Mouse (Mus musculus) limb, embryonic 14.5 days (tissue): ENCODE data around the gene Atp11c. TPM values are rescaled to one million over a fixed set of nuclear protein-coding genes. Genes with fewer than 3 reads are reported as not detected.

Experiments used
- ATAC-seq: fragments of 200-750 bp; cut with Nextera tagmentation; 2 replicates; pipeline ENCODE4 v1.8.0; 2017; ENCODE audit warnings: low read depth, moderate number of reproducible peaks, moderate TSS enrichment; ENCODE audit not compliant: low FRiP score
- DNase-seq: peaks from one replicate; pipeline ENCODE4 v3.0.0-alpha.2; 2015; ENCODE audit warnings: low spot score
- H3K27ac ChIP-seq: fragments of 300-500 bp; sonication (generic); replicated peaks from 2 replicates; pipeline ENCODE4 v1.5.1; 2014; ENCODE audit warnings: low read depth, mild to moderate bottlenecking, low read length, moderate library complexity, mixed read lengths
- H3K27me3 ChIP-seq: fragments of 300-500 bp; sonication (generic); 2 replicates; pipeline ENCODE4 v1.6.1; 2014; ENCODE audit warnings: low read length, mixed read lengths; ENCODE audit not compliant: control insufficient read depth, insufficient read depth
- H3K36me3 ChIP-seq: fragments of 300-500 bp; sonication (generic); 2 replicates; pipeline ENCODE4 v1.6.1; 2014; ENCODE audit warnings: mild to moderate bottlenecking, low read length, moderate library complexity, mixed read lengths; ENCODE audit not compliant: control insufficient read depth, insufficient read depth
- H3K4me1 ChIP-seq: fragments of 300-500 bp; sonication (generic); 2 replicates; pipeline ENCODE4 v1.6.1; 2014; ENCODE audit warnings: antibody characterized with exemption, low read length, mixed read lengths; ENCODE audit not compliant: control insufficient read depth, insufficient read depth
- H3K4me2 ChIP-seq: fragments of 300-500 bp; sonication (generic); replicated peaks from 2 replicates; pipeline ENCODE4 v1.6.1; 2014; ENCODE audit warnings: low read depth, mild to moderate bottlenecking, low read length, moderate library complexity; ENCODE audit not compliant: severe bottlenecking
- H3K4me3 ChIP-seq: fragments of 300-500 bp; sonication (generic); replicated peaks from 2 replicates; pipeline ENCODE4 v1.5.1; 2014; ENCODE audit warnings: low read length
- H3K9ac ChIP-seq: fragments of 300-500 bp; sonication (generic); 2 replicates; pipeline ENCODE4 v1.6.1; 2014; ENCODE audit warnings: mild to moderate bottlenecking, low read depth, low read length, moderate library complexity; ENCODE audit not compliant: severe bottlenecking
- H3K9me3 ChIP-seq: fragments of 300-500 bp; sonication (generic); 2 replicates; pipeline ENCODE4 v1.6.1; 2016; ENCODE audit warnings: low read length; ENCODE audit not compliant: control insufficient read depth
- POLR2A ChIP-seq: fragments of 200-500 bp; IDR thresholded peaks from 2 replicates; pipeline ENCODE4 v1.8.0; 2012; ENCODE audit warnings: inconsistent platforms, mild to moderate bottlenecking, moderate library complexity, borderline replicate concordance; ENCODE audit not compliant: insufficient read depth, insufficient read length; ENCODE audit errors: extremely low read depth
- WGBS: fragments of 180-500 bp; shearing (Covaris S2); extraction: QIAGEN DNeasy Blood & Tissue Kit; methylation state at CpG from one replicate; pipeline ENCODE4 v1.1.7; 2014; 5-methylcytosine and 5-hydroxymethylcytosine counted together
- polyA plus RNA-seq, 2 experiments: library from polyadenylated mRNA; depleted of rRNA in 1 of 2; stranded (reverse) in 1 of 2; unstranded in 1 of 2; fragments of >200 nt; fragmentation: Nextera tagmentation in 1 of 2; extraction: Ambion mirVana in 1 of 2; gene quantifications; 2 replicates each; pipeline versions ENCODE4 v1.2.1 to v1.2.3; 2012 to 2014

The Atp11c gene
- polyA plus RNA-seq, 2 experiments: 8.7 to 10.6 TPM

- Histone ChIP-seq H3K9ac (peak overlapping the region; percentile 66), H3K36me3 (no peaks in the 10 kb centered on the region), H3K4me2 (peak overlapping the region; percentile 46), H3K4me3 (peak overlapping the region; percentile 51), H3K9me3 (no peaks in the 10 kb centered on the region), H3K27me3 (no peaks in the 10 kb centered on the region; the same call in 1 of the 2 replicates), H3K27ac (peak overlapping the region; percentile 48; the same call in 1 of the 2 replicates), H3K4me1 (no peaks in the 10 kb centered on the region)
- WGBS: 17% methylated on average over 25 of the region's 113 CpGs
- ATAC-seq (peak; percentile 88), DNase-seq (peak; percentile 28)
- TF ChIP-seq POLR2A: no peak
These were observed 44.8 kb downstream of the Atp11c start for GRCm38 (mm10) chrX:60547444-60548304.

GRCm38 (mm10) chrX:60547098-60547443, 45.4 kb downstream of the Atp11c start:
- Histone ChIP-seq H3K4me1 (no peaks in the 10 kb centered on the region), H3K9ac (peak overlapping the region; percentile 66), H3K27ac (0 out of 2 replicates have a peak overlapping the region, but pooled peaks have one; percentile 48), H3K27me3 (no peaks in the 10 kb centered on the region; the same call in 1 of the 2 replicates), H3K36me3 (no peaks in the 10 kb centered on the region), H3K4me2 (peak overlapping the region; percentile 46), H3K9me3 (no peaks in the 10 kb centered on the region), H3K4me3 (peak overlapping the region; percentile 51)
- no peak for DNase-seq
- no peak for TF ChIP-seq POLR2A
- no peak for ATAC-seq
- 25% methylated on average over 15 of the region's 16 CpGs for WGBS

- H3K9me3 ChIP-seq: no peaks in the 10 kb centered on the region
- H3K27ac ChIP-seq: no peak overlapping the region
- no peak for TF ChIP-seq POLR2A
- H3K27me3 ChIP-seq: no peaks in the 10 kb centered on the region; the same call in 1 of the 2 replicates
- H3K4me3 ChIP-seq: no peak overlapping the region
- H3K36me3 ChIP-seq: no peaks in the 10 kb centered on the region
- no peak overlapping the region for H3K4me2 ChIP-seq
- DNase-seq (no peak), ATAC-seq (no peak)
- H3K9ac ChIP-seq: no peak overlapping the region
- WGBS: 57% methylated on average over 3 of the region's 3 CpGs
- H3K4me1 ChIP-seq: no peaks in the 10 kb centered on the region
These were observed 46.6 kb downstream of the Atp11c start for GRCm38 (mm10) chrX:60545906-60546305.

GRCm38 (mm10) chrX:60545444-60545843, 47.1 kb downstream of the Atp11c start:
- 80% methylated on average over 1 of the region's 1 CpGs for WGBS
- no peaks in the 10 kb centered on the region for H3K36me3 ChIP-seq
- DNase-seq (no peak), ATAC-seq (no peak)
- H3K27ac ChIP-seq: no peak overlapping the region
- H3K27me3 ChIP-seq: no peaks in the 10 kb centered on the region; the same call in 1 of the 2 replicates
- no peaks in the 10 kb centered on the region for H3K4me1 ChIP-seq
- TF ChIP-seq POLR2A: no peak
- no peak overlapping the region for H3K4me3 ChIP-seq
- H3K4me2 ChIP-seq: no peak overlapping the region
- H3K9ac ChIP-seq: no peak overlapping the region
- H3K9me3 ChIP-seq: no peaks in the 10 kb centered on the region

- Histone ChIP-seq H3K27ac (no peak overlapping the region), H3K4me1 (no peaks in the 10 kb centered on the region), H3K4me2 (no peak overlapping the region), H3K27me3 (no peaks in the 10 kb centered on the region; the same call in 1 of the 2 replicates), H3K9ac (no peak overlapping the region), H3K9me3 (no peaks in the 10 kb centered on the region), H3K4me3 (no peak overlapping the region), H3K36me3 (no peaks in the 10 kb centered on the region)
- ATAC-seq (no peak), DNase-seq (no peak)
- WGBS: 50% methylated on average over 4 of the region's 4 CpGs
- no peak for TF ChIP-seq POLR2A
These were observed 48.4 kb downstream of the Atp11c start for GRCm38 (mm10) chrX:60544098-60544497.
